Mouse (Mus musculus) limb, embryonic 12.5 days (tissue): ENCODE data around the gene Nemf. TPM values are rescaled to one million over a fixed set of nuclear protein-coding genes. Genes with fewer than 3 reads are reported as not detected.
"Not testable (repeated sequence)": the region's sequence is repeated elsewhere in the genome, so short reads cannot be mapped to it uniquely, and the experiment has no call there.

Experiments used
- ATAC-seq: fragments of 200-750 bp; cut with Nextera tagmentation; 2 replicates; pipeline ENCODE4 v1.8.0; 2017; ENCODE audit warnings: low read depth, moderate TSS enrichment; ENCODE audit not compliant: insufficient number of reproducible peaks, insufficient read depth, low FRiP score, low TSS enrichment
- H3K27ac ChIP-seq: fragments of 300-500 bp; sonication (generic); 2 replicates; pipeline ENCODE4 v1.5.1; 2016; ENCODE audit warnings: mild to moderate bottlenecking, moderate library complexity
- H3K27me3 ChIP-seq: fragments of 300-500 bp; sonication (generic); 2 replicates; pipeline ENCODE4 v1.6.1; 2016; ENCODE audit warnings: mild to moderate bottlenecking, moderate library complexity
- H3K36me3 ChIP-seq: fragments of 300-500 bp; sonication (generic); 2 replicates; pipeline ENCODE4 v1.6.1; 2016; ENCODE audit warnings: mild to moderate bottlenecking, moderate library complexity
- H3K4me1 ChIP-seq: fragments of 300-500 bp; sonication (generic); replicated peaks from 2 replicates; pipeline ENCODE4 v1.6.1; 2016
- H3K4me2 ChIP-seq: fragments of 300-500 bp; sonication (generic); 2 replicates; pipeline ENCODE4 v1.6.1; 2016; ENCODE audit warnings: mild to moderate bottlenecking, moderate library complexity
- H3K4me3 ChIP-seq: fragments of 300-500 bp; sonication (generic); replicated peaks from 2 replicates; pipeline ENCODE4 v1.5.1; 2016; ENCODE audit warnings: mild to moderate bottlenecking
- H3K9ac ChIP-seq: fragments of 300-500 bp; sonication (generic); replicated peaks from 2 replicates; pipeline ENCODE4 v1.6.1; 2016; ENCODE audit warnings: mild to moderate bottlenecking, moderate library complexity
- H3K9me3 ChIP-seq: fragments of 300-500 bp; sonication (generic); 2 replicates; pipeline ENCODE4 v1.6.1; 2016; ENCODE audit warnings: mild to moderate bottlenecking, moderate library complexity
- WGBS: fragments of 180-500 bp; shearing (Covaris S2); methylation state at CpG from one replicate; pipeline ENCODE4 v1.1.7; 2016; 5-methylcytosine and 5-hydroxymethylcytosine counted together
- polyA plus RNA-seq: library from polyadenylated mRNA; unstranded; fragments of >200 nt; fragmentation: Nextera tagmentation; extraction: Ambion mirVana; gene quantifications from 2 replicates; pipeline ENCODE4 v1.2.1, GENCODE M21; 2016

Nemf gene
- 95.1 and 99.3 TPM in 2 replicates for polyA plus RNA-seq

GRCm38 (mm10) chr12:69356546-69357299, at the start of gene Nemf:
Nemf (minus strand) TSS chr12:69357165.
- peak within 1 kb of the TSS; percentile 78 for H3K4me2 ChIP-seq
- ATAC-seq, result peak; percentile 26; the same call in 1 of the 2 replicates
- 1% methylated on average over 40 of the region's 50 CpGs for WGBS

GRCm38 (mm10) chr12:69402594-69403167, 45.7 kb upstream of the Nemf start:
- H3K36me3 ChIP-seq, result no peaks in the 10 kb centered on the region
- peaks cover 14% of the 10 kb centered on the region for H3K4me1 ChIP-seq
- H3K9ac ChIP-seq, result no peak overlapping the region
- H3K4me3 ChIP-seq, result no peak overlapping the region
- 87% methylated on average over 13 of the region's 13 CpGs for WGBS
- no peaks in the 10 kb centered on the region for H3K27me3 ChIP-seq
- H3K4me2 ChIP-seq, result no peak overlapping the region
- no peak overlapping the region for H3K27ac ChIP-seq
- ATAC-seq, result no peak
- H3K9me3 ChIP-seq, result no peaks in the 10 kb centered on the region

More at GRCm38 (mm10) chr12:69356546-69357299, at the start of gene Nemf:
- Histone ChIP-seq H3K27me3 (no peaks in the 10 kb centered on the region), H3K4me1 (peaks cover 9% of the 10 kb centered on the region), H3K36me3 (peaks cover 34% of the 10 kb centered on the region), H3K9me3 (no peaks in the 10 kb centered on the region), H3K9ac (peak within 1 kb of the TSS; percentile 92), H3K27ac (peak within 1 kb of the TSS; percentile 83), H3K4me3 (peak within 1 kb of the TSS; percentile 86)

GRCm38 (mm10) chr12:69402100-69402499, 45.1 kb upstream of the Nemf start:
- no peaks in the 10 kb centered on the region for H3K36me3 ChIP-seq
- H3K27ac ChIP-seq, result no peak overlapping the region
- peaks cover 14% of the 10 kb centered on the region for H3K4me1 ChIP-seq
- ATAC-seq, result no peak
- no peak overlapping the region for H3K9ac ChIP-seq
- H3K27me3 ChIP-seq, result no peaks in the 10 kb centered on the region
- 49% methylated on average over 9 of the region's 9 CpGs for WGBS
- H3K4me2 ChIP-seq, result no peak overlapping the region
- H3K9me3 ChIP-seq, result no peaks in the 10 kb centered on the region
- H3K4me3 ChIP-seq, result no peak overlapping the region

- ATAC-seq, result no peak
- 15% methylated on average over 2 of the region's 2 CpGs for WGBS
- H3K4me1 ChIP-seq, result peaks cover 14% of the 10 kb centered on the region
- no peaks in the 10 kb centered on the region for H3K36me3 ChIP-seq
- no peaks in the 10 kb centered on the region for H3K27me3 ChIP-seq
- H3K9ac ChIP-seq, result no peak overlapping the region
- H3K9me3 ChIP-seq, result no peaks in the 10 kb centered on the region
- no peak overlapping the region for H3K4me3 ChIP-seq
- no peak overlapping the region for H3K4me2 ChIP-seq
- no peak overlapping the region for H3K27ac ChIP-seq
Measured at GRCm38 (mm10) chr12:69400871-69401286, 43.9 kb upstream of the Nemf start.

- no peaks in the 10 kb centered on the region for H3K27me3 ChIP-seq
- no peaks in the 10 kb centered on the region for H3K9me3 ChIP-seq
- no peak overlapping the region for H3K27ac ChIP-seq
- 76% methylated on average over 4 of the region's 4 CpGs for WGBS
- H3K4me3 ChIP-seq, result no peak overlapping the region
- H3K4me1 ChIP-seq, result peaks cover 14% of the 10 kb centered on the region
- no peaks in the 10 kb centered on the region for H3K36me3 ChIP-seq
- no peak for ATAC-seq
- no peak overlapping the region for H3K9ac ChIP-seq
- no peak overlapping the region for H3K4me2 ChIP-seq
Measured at GRCm38 (mm10) chr12:69400367-69400766, 43.4 kb upstream of the Nemf start.

GRCm38 (mm10) chr12:69394456-69394855, 37.5 kb upstream of the Nemf start:
- Histone ChIP-seq H3K36me3 (no peaks in the 10 kb centered on the region), H3K9me3 (no peaks in the 10 kb centered on the region), H3K4me3 (no peak overlapping the region), H3K4me2 (no peak overlapping the region), H3K4me1 (no peaks in the 10 kb centered on the region), H3K9ac (no peak overlapping the region), H3K27me3 (no peaks in the 10 kb centered on the region), H3K27ac (no peak overlapping the region)
- 80% methylated on average over 6 of the region's 6 CpGs for WGBS
- no peak for ATAC-seq

GRCm38 (mm10) chr12:69393076-69393475, 36.1 kb upstream of the Nemf start:
- H3K9me3 ChIP-seq, result no peaks in the 10 kb centered on the region
- H3K4me1 ChIP-seq, result no peaks in the 10 kb centered on the region
- no peak overlapping the region for H3K4me2 ChIP-seq
- no peaks in the 10 kb centered on the region for H3K27me3 ChIP-seq
- no peaks in the 10 kb centered on the region for H3K36me3 ChIP-seq
- no peak overlapping the region for H3K9ac ChIP-seq
- H3K4me3 ChIP-seq, result no peak overlapping the region
- no peak for ATAC-seq
- WGBS, result 79% methylated on average over 10 of the region's 10 CpGs
- no peak overlapping the region for H3K27ac ChIP-seq

- 73% methylated on average over 7 of the region's 7 CpGs for WGBS
- H3K27me3 ChIP-seq, result no peaks in the 10 kb centered on the region
- no peak overlapping the region for H3K4me3 ChIP-seq
- H3K9me3 ChIP-seq, result no peaks in the 10 kb centered on the region
- no peak overlapping the region for H3K27ac ChIP-seq
- no peaks in the 10 kb centered on the region for H3K36me3 ChIP-seq
- H3K9ac ChIP-seq, result no peak overlapping the region
- no peak overlapping the region for H3K4me2 ChIP-seq
- no peaks in the 10 kb centered on the region for H3K4me1 ChIP-seq
- no peak for ATAC-seq
Measured at GRCm38 (mm10) chr12:69390000-69390698, 33.2 kb upstream of the Nemf start.

- Histone ChIP-seq H3K27ac (no peak overlapping the region), H3K36me3 (no peaks in the 10 kb centered on the region), H3K4me1 (no peaks in the 10 kb centered on the region), H3K4me2 (no peak overlapping the region), H3K9me3 (no peaks in the 10 kb centered on the region), H3K4me3 (no peak overlapping the region), H3K9ac (no peak overlapping the region), H3K27me3 (no peaks in the 10 kb centered on the region)
- 80% methylated on average over 7 of the region's 7 CpGs for WGBS
- ATAC-seq, result no peak
Measured at GRCm38 (mm10) chr12:69389273-69389938, 32.4 kb upstream of the Nemf start.

- Histone ChIP-seq H3K9ac (no peak overlapping the region), H3K27me3 (no peaks in the 10 kb centered on the region), H3K4me2 (no peak overlapping the region), H3K36me3 (no peaks in the 10 kb centered on the region), H3K4me1 (no peaks in the 10 kb centered on the region), H3K9me3 (no peaks in the 10 kb centered on the region), H3K4me3 (no peak overlapping the region), H3K27ac (no peak overlapping the region)
- WGBS, result 93% methylated on average over 10 of the region's 10 CpGs
- ATAC-seq, result no peak
Measured at GRCm38 (mm10) chr12:69388321-69388869, 31.4 kb upstream of the Nemf start.

GRCm38 (mm10) chr12:69386281-69386732, 29.3 kb upstream of the Nemf start:
- not testable (repeated sequence) for H3K27me3 ChIP-seq, H3K4me2 ChIP-seq, H3K36me3 ChIP-seq, H3K27ac ChIP-seq, H3K4me1 ChIP-seq, H3K4me3 ChIP-seq, ATAC-seq, H3K9ac ChIP-seq, H3K9me3 ChIP-seq
- 75% methylated on average over 12 of the region's 12 CpGs for WGBS
